Mouse (Mus musculus) small intestine, adult 2 months (tissue): ENCODE measurements around the gene Cep41.

Experiments used
- CTCF ChIP-seq: fragments of 200-500 bp; IDR thresholded peaks from 2 replicates; pipeline ENCODE4 v1.5.1; 2012; ENCODE audit warnings: low read depth, mild to moderate bottlenecking, control low read depth, inconsistent platforms, low read length, moderate library complexity, mixed read lengths; ENCODE audit not compliant: insufficient replicate concordance, insufficient read length; ENCODE audit errors: extremely low read depth
- POLR2A ChIP-seq: fragments of 200-500 bp; IDR thresholded peaks from 2 replicates; pipeline ENCODE4 v1.6.1; 2012; ENCODE audit warnings: low read depth, mild to moderate bottlenecking, control low read depth, inconsistent platforms, low read length, moderate library complexity

GRCm38 (mm10) chr6:30611212-30611611 is 82.3 kb downstream of the Cep41 start:
- no peak for TF ChIP-seq CTCF
- TF ChIP-seq POLR2A: no peak
